Mouse (Mus musculus) lung, adult 18-20 months (tissue): ENCODE measurements around the gene Ube2o.

Source experiments
- DNase-seq, 2 experiments: peaks; one replicate each; pipeline ENCODE4 v3.0.0; 2022; ENCODE audit warnings: mixed read lengths in 2 of 2

Ube2o gene

DNA sequence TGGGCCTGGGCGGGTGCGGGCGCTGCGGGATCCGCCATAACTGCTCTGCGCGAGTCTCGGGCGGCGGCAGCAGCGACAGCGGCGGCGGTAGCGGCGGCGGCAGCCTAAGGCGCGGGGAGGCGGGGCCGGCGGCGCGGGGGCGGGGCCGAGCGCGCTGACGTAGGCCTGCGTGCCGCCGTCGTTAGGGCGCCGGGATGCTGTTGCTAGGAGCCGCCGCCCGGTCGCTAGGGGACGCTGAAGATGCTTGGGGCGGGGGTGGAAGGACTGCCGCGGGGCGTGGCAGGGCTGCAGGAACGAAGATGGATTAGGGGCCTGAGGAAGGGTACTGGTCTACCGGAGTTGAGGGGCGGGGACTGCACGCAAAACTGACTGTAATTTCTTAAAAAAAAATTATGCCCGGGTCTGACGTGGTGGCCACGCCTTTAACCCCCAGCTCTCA lies at the start of gene Ube2o:
Gene Ube2o, minus strand, starts transcription at position 72 of the 439 bp plus-strand sequence.
- DNase-seq, result peak; percentile 78 to 85

DNA sequence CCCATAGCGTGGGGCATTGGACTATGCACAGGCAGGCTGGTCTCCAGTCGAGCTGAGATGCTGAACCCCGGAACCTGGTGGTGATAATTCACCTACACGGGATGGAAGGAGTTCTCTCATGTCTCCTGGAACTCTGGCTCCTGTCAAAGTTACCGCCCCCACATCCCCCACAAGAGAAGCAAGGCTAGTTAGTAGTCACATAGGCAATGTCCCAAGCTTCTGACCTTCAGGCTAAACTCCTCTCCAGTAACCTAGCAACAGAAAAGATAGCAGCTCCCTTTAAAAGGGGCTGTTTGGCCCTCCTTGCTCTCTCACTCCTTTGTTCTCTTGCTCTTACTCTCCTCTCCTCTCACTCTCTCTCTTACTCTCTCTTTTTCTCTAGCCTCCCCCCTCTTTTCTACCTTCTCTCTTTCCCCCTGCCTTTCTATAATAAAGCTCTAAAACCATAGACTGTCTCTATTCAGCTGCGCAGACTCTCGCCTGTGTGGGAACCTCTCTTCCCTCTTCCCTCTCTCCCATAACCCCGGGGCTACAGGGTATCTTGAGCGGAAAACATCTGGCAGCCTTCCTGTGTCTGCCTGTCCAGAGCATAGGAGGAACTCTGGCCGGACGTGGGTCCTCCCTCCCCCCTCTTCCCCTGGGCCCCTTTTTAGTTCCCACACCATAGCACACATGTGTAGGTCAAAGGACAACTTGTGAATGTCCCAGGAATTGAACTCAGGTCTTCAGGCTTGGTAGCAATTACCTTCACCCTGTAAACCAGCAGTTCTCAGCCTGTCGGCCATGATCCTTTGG lies 49.1 kb upstream of the Ube2o start:
- no peak for DNase-seq

DNA sequence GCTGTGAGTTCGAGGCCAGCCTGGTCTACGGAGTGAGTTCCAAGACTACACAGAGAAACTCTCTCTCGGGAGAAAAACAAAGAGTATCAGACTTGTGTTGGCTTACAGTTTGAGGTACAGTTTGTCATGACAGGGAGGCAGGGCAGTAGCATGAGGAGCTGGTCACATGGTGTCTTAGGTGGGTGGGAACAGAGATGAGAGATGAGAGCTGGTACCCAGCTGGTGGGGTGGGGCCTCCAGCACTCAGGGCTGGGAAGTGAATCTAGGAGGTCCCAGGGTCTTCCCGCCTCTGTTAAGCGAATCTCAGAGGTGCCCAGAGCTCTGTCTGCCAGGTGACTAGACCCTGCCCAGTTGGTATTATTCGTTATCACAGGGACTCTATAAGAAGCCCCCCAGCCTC lies 48.2 kb upstream of the Ube2o start:
- DNase-seq, result no peak

DNA sequence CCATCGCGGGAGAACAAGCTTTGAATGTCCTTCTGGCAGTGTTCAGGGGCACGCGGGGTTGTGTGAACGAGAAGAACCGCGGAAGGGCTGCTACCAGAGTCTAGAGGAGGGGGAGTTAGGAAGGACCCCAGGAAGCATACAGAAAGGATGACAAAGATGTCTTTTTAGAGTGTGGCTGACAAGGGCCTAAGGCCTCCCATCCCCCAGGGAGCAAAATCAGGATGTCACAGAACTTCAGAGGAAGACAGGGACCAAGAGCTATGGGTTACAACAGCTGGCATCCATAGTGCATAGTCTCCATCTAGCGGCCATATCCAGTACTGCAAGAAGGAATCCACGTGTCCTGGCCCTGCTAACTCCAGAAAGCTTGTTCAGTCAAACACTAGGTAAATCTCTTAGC lies 47.5 kb upstream of the Ube2o start:
- peak; percentile 85 to 90 for DNase-seq

DNA sequence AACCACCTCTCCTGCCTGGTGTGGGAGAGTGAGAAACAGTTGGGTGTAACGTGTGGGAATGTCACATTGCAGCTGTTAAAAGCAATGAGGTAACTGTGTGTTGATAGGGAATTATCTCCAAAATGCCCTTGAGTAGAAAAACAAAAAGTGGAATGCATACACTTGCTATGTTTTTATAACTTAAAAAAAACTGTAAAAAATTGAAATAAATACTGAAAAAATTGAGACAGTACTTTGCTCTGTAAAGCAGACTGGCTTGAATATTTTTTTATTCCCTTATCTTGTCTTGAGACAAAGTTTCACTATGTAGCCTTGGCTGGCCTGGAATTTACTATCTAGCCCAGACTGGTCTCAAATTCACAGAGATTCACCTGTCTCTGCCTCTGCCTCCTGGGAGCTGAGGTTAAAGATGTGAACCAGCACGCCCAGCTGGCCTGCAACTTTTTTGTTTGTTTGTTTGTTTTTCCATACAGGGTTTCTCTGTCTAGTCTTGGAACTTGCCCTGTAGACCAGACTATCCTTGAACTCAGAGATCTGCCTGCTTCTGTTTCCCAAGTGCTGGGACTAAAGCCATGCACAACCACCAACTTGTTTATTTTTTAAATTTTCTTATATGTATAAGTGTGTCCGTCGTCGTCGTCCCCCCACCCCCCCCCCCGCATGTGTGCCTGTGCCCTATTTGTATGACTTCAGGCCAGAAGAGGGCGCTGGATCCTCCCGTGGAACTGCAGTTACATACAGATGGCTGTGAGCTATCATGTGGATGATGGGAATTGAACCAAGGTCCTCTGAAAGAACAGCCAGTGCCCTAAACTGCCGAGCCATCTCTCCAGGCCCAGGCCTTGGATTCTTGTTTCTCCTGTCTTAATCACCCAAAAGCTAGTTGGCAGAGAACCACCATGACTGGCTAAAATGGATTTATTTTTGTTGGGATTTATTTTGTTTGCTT lies 46.1 kb upstream of the Ube2o start:
- DNase-seq, result no peak

DNA sequence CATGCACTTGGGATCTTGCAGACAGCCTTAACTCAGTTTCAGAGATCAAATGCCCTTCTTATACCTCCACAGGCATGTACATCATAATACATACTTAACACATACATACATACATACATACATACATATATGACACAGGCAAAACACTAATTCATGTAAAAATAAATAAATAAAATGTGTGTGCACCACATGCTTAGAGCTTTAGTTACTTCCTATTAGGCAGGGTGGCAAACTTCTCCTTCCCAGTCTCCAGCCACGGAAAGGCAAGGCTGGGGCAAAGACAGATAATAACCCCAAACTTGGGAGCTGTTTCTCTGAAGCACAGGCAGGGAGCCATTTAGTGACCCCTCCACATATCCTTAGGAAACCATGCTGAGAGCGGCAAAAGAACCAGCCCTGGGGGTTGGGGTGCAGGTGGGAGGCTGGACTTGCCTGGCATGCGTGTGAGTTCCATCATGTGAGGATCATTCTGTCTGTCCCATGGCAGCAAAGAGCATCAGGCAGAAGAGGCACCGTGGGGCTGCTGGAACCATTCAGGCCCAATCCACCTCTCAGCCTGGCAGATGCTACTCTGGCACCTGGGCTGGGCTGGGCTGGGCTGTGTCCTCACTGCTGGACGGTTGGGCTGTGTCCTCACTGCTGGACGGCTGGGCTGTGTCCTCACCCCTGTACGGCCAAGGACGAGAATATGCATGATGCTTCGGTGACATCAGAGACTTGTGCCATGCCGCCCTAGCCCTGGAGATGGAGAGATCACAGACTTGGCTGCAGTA lies 45.2 kb upstream of the Ube2o start, which contains the start of gene Rhbdf2:
Gene Rhbdf2, minus strand, starts transcription at position 721 of the 773 bp plus-strand sequence.
- DNase-seq, result no peak

DNA sequence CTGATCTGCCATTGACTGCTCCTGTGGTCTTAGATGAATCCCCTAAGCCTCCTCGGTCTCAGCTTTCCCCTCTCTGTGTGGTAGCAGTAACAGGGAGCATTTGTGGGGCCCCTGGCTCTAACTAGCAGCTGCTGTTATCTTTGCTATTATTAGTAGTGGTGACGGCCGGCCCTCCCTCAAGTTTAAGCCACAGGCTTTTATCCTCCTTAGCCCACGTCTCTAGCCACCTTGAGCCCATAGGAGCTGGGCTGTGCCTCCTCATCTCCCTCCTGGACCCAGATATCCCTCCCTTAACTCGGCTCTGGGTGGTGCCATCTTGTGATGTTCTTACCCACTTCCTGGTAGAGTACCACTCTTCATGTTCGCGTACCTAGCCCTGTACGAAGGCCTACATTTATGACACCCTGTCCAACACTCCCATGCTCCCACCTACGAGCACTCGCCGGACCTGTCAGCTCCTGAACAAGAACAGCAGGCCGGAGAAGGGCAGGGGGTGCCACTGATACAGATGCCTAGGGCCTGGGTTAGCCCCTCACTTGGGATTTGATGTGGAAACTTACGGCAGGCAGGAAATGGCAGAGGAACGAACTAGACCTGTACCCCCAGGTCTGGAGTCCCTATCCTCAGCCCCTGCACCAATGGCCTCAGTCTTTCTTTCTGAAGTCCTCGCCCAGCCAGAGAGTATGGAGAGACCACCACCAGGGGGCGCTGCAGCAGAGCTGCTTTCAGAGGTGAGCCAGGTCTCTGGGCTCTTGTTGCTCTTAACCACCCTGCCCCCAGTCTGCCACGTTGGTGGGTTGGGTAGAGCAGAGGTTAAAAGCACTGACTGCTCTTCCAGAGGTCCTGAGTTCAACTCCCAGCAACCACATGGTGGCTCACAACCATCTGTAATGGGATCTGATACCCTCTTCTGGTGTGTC lies 44.1 kb upstream of the Ube2o start:
- DNase-seq, result peak in 1 of 2 experiments; percentile 43

DNA sequence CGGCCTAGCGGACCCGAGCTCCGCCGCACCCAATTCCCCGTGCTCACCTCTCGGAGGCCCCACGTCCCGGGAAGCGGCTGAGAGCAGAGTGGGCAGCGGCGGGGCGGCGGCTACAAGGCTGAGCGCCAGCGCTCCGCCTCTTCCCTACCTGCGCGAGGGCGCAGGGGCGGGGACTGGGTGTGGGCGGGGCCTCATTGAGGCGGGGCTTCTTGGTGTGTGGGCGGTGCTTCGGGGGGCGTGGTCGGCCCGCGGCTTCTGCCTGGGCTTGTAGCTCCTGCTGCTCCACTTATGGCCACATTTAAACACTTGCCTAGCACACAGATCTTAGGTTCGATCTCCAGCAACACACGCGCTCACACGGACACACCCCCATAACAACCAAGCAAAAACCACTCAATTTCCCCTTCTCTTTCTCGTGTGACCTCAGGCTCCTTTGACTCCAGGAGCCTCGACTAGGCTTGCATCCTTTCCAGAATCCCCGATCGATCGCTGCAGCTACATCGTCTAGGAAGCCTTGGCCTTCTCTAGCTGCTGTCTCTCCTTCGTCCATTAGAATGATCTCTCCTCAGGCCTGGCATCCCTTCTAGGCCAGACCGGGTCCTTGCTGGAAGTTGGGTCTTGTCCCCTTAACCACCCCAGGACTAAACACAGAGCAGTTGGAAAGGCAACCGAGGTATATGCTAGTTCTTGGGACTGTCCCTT lies 43.0 kb upstream of the Ube2o start:
- DNase-seq, result peak; percentile 89

DNA sequence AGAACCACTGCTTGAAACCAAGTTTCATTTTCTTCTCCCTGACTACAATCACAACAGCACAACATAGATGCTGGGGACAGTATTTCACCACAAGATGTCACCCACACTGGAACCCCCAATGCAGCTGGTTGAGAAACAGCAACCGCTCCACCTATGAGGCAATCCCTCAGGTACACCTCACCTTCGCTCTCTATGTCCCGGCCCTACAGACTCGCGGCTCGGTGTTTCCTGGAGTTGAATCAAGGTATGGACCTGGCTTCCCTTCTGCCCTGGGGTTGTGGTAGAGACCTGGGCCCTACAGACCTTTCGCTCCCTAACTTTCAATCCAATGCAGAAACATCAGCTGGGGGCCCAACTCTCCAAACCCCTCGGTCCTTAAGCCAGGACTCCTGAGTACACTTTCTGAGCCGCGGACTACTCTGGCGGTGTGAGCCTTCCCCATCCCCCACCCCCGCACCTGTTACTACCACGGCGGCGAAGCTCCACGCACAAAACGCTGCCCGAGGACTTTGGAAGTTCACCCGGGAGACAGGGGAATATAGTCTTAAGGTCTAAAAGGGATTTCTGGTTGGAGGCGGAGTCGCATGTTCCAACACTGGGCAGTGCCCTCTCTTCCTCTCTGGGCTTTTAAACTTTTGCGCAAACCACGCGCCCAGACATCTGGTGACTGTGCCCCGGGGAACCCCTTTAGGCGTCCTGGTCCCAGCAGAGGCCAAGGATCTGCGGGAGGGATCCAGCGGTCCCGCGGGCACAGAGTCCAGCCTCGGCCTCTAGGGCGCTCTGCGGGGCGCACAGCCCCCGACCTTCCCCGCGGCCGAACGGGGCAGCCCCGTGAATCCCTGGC lies 42.3 kb upstream of the Ube2o start:
- DNase-seq, result peak; percentile 42 to 61

DNA sequence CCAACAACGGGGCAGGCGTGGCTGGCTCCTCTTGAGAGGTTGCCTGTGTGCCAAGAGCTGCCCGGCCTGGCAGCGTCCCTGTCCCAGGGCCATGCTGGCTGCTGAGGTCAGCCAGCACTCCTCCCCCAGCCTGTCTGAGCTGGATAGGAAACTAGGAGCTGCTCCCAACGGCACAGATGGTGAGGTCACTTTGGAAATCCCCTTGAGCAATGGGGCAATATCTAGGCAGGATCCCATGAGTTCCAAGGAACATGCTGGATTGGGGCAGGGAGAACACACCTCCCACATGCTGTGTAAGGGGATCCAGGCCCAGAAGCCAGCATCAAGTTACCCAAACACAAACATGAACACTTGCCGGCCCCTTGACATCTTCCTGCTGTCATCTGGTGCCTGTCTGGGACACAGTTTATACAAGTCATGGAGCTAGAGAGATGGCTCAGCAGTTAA lies 40.0 kb upstream of the Ube2o start:
- DNase-seq, result peak; percentile 94 to 97

DNA sequence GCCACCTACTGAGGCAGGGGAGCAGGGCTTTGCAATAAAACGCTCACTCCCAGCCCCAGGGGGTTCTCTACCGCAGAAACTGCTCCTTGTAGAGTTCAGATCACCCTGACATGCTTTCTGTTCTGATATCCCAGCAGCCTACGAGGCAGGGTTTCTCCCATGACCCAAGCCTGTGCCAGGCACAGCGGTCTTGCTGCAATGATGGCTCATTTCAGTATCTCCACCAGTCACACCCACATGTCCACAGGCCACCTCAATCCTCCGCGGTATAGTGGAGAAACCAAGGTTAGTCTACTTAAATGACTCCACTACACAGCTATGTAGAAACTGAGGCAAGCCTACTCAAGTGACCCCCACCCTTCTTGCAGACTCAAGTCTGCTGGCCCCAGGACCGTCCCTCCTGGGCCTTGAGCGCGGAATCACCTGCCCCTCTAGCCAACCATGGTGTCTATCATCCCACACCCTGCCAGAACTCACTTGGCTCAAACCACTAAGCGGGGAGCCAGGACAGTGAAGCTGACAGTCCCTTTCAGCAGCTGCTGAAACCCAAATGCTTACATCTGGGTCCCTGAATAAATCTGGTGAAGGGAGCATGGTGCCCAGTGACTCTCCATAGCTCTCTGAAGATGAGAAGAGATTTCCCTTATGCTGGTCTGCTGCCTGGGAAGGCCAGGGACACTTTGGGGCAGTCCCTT lies 39.5 kb upstream of the Ube2o start:
- no peak for DNase-seq

DNA sequence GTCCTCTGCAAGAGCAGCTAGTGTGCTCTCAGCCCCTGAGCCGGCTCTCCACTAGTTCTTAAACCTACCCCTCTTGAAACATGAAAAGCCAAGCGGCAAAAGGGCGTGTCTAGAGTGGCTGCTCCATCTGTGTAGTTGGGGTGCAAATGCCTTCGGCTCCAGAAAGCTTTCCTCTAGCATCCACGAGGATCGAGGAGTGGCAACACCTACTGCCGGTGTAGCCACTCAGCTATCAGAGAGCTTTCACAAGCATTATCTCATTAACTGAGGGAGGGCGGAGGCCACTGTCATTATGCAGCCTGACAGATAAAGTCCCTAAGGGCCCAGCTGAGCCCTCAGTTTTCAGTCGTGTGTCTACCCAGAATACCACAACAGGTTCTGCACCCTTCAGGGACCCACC lies 38.8 kb upstream of the Ube2o start:
- DNase-seq, result peak; percentile 82 to 87

DNA sequence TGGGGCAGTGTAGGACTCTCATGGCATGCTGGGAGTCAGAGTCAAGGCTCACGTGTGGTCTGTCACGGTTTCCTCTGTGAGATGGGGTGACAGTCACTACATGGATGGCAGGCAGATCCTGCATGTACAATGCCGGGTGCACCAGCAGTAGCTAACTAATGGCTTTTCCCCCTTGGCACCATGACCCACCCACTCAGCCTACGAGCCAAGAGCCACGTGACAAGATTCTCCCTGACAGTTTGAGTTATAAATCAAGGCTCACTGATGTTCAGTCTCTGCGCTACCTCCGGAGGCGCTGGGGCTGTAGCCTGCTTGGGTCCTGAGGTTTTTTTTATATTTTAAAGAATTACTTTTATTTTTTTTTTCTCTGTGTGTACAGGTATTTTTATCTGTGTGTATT lies 38.3 kb upstream of the Ube2o start:
- DNase-seq, result no peak

DNA sequence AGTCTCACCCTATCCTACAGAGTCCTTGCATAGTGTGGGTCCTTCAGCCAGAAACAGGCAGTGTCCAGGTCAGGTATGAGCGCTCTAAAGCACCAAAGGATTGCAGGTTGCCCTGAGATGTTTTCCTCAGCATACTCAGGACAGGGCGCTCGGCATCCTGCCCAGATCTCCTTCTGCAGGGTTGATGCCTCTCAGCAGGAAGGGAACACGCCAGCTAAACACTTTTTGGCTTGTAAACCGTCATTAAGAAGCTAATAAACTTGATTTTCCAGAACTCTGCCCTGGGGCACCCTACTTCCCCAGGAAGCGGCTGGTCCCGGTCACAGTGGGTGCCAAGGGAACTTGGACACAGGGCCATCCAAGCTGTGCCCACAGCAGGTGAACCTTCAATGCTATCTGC lies 37.9 kb upstream of the Ube2o start:
- peak; percentile 83 to 86 for DNase-seq

DNA sequence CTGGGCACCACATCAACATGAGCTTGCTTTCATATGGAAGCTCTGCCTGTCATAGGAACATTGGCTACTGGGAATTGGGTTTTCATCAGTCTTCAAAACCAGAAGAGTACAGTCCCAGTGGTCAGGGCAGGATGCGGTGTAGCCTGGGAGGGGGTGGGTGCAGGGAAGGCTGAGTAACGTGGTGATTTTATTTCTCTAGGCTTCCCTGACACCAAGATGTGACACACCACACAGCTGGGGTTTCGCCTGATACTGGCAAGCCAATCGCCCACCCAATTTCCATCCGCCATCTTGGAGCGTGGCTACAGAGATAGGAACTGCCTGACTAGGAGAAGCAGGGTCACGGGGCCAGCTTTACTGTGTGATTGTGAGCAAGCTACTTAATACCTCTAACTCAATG lies 37.4 kb upstream of the Ube2o start:
- no peak for DNase-seq

DNA sequence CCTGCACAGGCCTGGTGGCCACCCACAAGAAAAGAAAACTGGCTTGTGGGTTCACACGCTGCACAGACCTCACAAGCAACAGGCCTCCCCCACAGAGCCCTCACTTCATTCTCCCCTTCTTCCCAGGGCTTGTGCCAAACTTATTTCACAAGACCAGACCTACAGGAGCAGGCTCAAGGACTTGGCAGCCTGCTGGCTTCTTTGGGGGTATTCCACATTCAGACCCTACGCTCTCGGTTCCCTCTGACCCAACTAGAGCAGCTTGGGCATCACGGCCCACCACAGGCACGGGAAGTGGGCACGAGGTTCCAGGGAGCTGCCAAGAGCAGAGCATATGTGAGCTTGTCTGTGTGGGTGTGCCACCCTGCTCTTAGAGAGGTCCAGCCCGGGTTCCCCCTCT lies 36.4 kb upstream of the Ube2o start:
- peak; percentile 71 to 84 for DNase-seq

DNA sequence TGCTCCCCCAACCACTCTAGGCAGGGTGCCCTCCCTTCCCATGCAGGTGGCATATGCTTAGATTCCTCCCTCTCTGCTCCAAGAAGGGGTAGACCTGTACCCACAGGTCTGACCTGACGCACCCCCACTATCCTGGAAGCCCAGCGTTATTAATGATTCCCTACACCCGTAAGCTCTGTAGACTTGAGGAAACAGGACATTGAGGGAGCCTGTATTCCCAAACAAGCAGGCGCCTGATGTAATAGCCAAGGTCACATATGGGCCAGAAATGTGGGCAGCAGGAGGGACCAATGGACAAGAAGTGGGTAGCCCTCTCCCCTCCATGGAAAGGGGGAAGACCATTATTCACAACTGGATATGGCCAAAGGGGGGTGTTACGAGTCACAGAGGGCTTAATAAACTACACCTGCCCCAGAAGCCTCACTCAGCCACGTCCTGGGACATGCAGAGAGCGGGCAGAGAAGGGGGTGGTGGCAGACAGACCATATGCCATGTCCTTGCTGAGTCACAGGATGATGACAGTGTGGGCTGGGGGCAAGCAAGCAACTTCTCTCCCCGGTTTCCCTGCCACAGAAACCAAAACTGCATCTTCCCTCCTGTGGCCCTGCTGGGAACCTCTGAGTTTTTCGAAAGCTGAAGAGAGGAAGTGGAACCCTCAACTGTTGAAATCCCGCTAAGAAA lies 35.3 kb upstream of the Ube2o start:
- peak; percentile 44 to 51 for DNase-seq

DNA sequence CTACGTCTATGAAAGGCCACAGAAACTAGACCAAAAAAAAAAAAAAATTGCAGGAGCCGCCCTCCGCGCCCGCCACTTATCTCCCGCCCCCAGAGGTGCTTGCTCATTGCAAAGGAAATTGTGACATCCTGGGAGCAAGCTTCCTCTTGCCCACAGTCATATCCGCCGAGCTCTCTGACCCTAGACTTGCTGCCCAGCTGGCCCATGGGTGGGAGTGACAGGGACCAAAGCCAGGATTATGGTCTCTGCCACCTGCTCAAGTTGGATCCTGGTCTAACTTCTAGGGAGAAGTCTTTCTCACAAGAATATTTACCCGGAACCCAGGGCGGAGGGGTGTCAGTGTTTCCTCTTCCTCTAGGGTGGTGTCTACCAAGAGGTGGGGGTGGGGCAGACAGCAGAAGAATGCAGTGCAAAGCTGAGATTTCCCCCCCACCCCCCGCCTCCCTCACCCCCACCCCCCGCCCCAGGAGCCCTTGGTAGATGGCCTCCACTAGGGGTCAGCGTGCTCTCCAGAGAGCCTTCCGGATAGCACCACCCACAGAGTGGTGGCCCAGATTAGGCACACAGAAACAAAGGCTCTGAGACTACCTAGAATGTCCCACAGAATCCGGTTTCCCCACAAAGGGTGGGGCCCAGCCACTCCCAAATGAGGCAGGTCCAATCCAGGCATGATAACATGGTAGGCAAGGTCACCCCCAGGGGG lies 34.6 kb upstream of the Ube2o start:
- DNase-seq, result peak; percentile 83 to 90
